Mouse (Mus musculus) lung, postnatal 0 days (tissue): ENCODE data around the gene B3glct.

Experiments used
- CTCF ChIP-seq: IDR thresholded peaks from 2 replicates; pipeline ENCODE4 v1.5.1; 2016; ENCODE audit warnings: antibody characterized with exemption, mild to moderate bottlenecking
- EP300 ChIP-seq: IDR thresholded peaks from 2 replicates; pipeline ENCODE4 v1.6.1; 2016; ENCODE audit warnings: antibody characterized with exemption, mild to moderate bottlenecking, control low read depth

DNA sequence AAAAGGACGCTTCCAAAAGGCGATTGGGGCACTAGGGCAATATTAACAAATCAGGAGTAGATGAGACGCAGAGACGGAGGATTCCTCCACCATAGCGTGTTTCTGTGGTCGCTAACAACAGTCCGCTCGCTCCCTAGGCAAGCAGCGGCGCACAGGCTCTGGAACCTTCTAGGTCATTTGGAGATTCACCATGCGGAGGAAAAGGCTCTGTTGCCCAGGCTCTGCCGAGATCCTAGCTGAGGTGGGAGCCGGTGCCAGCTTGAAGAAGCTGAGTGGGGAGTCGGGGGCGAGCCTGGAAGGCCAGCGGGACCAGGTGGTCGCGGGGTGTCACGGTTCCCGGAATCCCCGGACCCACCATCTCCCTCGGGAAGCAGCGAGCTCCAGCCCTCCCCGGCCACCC, 42.5 kb upstream of the B3glct start:
- no peak for TF ChIP-seq CTCF
- TF ChIP-seq EP300: no peak
